19 mouse cellular contexts compared by ENCODE assay signal in genomic region chr11:108122486-108122885, GRCm38 (mm10).
"Had no signal": no experiment of that assay in that cellular context is flagged by ENCODE, and none has a peak within 500 bp of the region (broad histone marks: within the 10 kb centered on the region; RNA-seq: fewer than 3 reads in every experiment).

No protein-coding gene starts in this region.

- DNase-seq: lung, adult 18-20 months; lung, embryonic 14.5 days; lung, postnatal 10 days; lung, postnatal 4 days; midbrain, embryonic 14.5 days; retina, postnatal 1 day; right cerebral cortex, adult 18-20 months; right cerebral cortex, postnatal 25 days; right cerebral cortex, postnatal 4 days; spleen, adult 18-20 months; thymus, adult 2 months; thymus, postnatal 25 days; thymus, postnatal 4 days had no signal

- ATAC-seq: midbrain, embryonic 16.5 days had no signal

- H3K9me3 ChIP-seq: midbrain, embryonic 10.5 days; midbrain, embryonic 12.5 days; neural tube, embryonic 13.5 days; neural tube, embryonic 15.5 days had no signal

- H3K4me1 ChIP-seq: neural tube, embryonic 15.5 days had no signal

- H3K4me2 ChIP-seq: lung, embryonic 14.5 days; midbrain, embryonic 12.5 days; neural tube, embryonic 13.5 days; neural tube, embryonic 15.5 days had no signal

- H3K4me3 ChIP-seq: midbrain, embryonic 10.5 days; midbrain, embryonic 12.5 days; myocyte; neural tube, embryonic 13.5 days; neural tube, embryonic 15.5 days had no signal

- H3K9ac ChIP-seq: lung, embryonic 14.5 days; midbrain, embryonic 12.5 days; neural tube, embryonic 13.5 days; neural tube, embryonic 15.5 days had no signal

- H3K27ac ChIP-seq: midbrain, embryonic 10.5 days; midbrain, embryonic 12.5 days; neural tube, embryonic 13.5 days; neural tube, embryonic 15.5 days had no signal

- H3K27me3 ChIP-seq: midbrain, embryonic 12.5 days; neural tube, embryonic 13.5 days; neural tube, embryonic 15.5 days had no signal

- H3K36me3 ChIP-seq: midbrain, embryonic 10.5 days; midbrain, embryonic 12.5 days; neural tube, embryonic 13.5 days; neural tube, embryonic 15.5 days had no signal
